Mouse (Mus musculus) forebrain, embryonic 14.5 days (tissue): ENCODE results near the gene Camk2d. TPM values are rescaled to one million over a fixed set of nuclear protein-coding genes. Genes with fewer than 3 reads are reported as not detected.

Experiments used
- ATAC-seq: fragments of 200-750 bp; cut with Nextera tagmentation; 2 replicates; pipeline ENCODE4 v1.8.0; 2017; ENCODE audit warnings: mild to moderate bottlenecking, moderate library complexity
- DNase-seq: peaks from one replicate; pipeline ENCODE4 v3.0.0-alpha.2; 2015; ENCODE audit warnings: low spot score
- H3K27ac ChIP-seq: fragments of 300-500 bp; sonication (generic); 2 replicates; pipeline ENCODE4 v1.5.1; 2014; ENCODE audit warnings: low read depth, mild to moderate bottlenecking, control low read depth, low read length, moderate library complexity
- H3K27me3 ChIP-seq: fragments of 300-500 bp; sonication (generic); replicated peaks from 2 replicates; pipeline ENCODE4 v1.6.1; 2014; ENCODE audit warnings: low read length, control low read depth, mixed read lengths; ENCODE audit not compliant: control insufficient read depth, insufficient read depth
- H3K36me3 ChIP-seq: fragments of 300-500 bp; sonication (generic); 2 replicates; pipeline ENCODE4 v1.6.1; 2014; ENCODE audit warnings: low read length, control low read depth; ENCODE audit not compliant: control insufficient read depth, insufficient read depth
- H3K4me1 ChIP-seq: fragments of 300-500 bp; sonication (generic); 2 replicates; pipeline ENCODE4 v1.6.1; 2014; ENCODE audit warnings: antibody characterized with exemption, low read length, control low read depth; ENCODE audit not compliant: control insufficient read depth, insufficient read depth
- H3K4me2 ChIP-seq: fragments of 300-500 bp; sonication (generic); 2 replicates; pipeline ENCODE4 v1.6.1; 2014; ENCODE audit warnings: mild to moderate bottlenecking, control low read depth, low read length
- H3K4me3 ChIP-seq: fragments of 300-500 bp; sonication (generic); 2 replicates; pipeline ENCODE4 v1.5.1; 2014; ENCODE audit warnings: low read depth, low read length, control low read depth
- H3K9ac ChIP-seq: fragments of 300-500 bp; sonication (generic); 2 replicates; pipeline ENCODE4 v1.6.1; 2014; ENCODE audit warnings: mild to moderate bottlenecking, low read length, control low read depth, moderate library complexity
- H3K9me3 ChIP-seq: fragments of 300-500 bp; sonication (generic); replicated peaks from 2 replicates; pipeline ENCODE4 v1.6.1; 2016; ENCODE audit warnings: low read length, control low read depth, mixed read lengths; ENCODE audit not compliant: control insufficient read depth
- WGBS: fragments of 180-500 bp; shearing (Covaris S2); extraction: QIAGEN DNeasy Blood & Tissue Kit; methylation state at CpG from one replicate; pipeline ENCODE4 v1.1.7; 2014; 5-methylcytosine and 5-hydroxymethylcytosine counted together
- polyA plus RNA-seq: library from polyadenylated mRNA; unstranded; fragments of >200 nt; fragmentation: Nextera tagmentation; extraction: Ambion mirVana; gene quantifications from 2 replicates; pipeline ENCODE4 v1.2.1, GENCODE M21; 2014

Camk2d gene
- polyA plus RNA-seq, 1 experiment from 2014 or later = 25.5 TPM

DNA sequence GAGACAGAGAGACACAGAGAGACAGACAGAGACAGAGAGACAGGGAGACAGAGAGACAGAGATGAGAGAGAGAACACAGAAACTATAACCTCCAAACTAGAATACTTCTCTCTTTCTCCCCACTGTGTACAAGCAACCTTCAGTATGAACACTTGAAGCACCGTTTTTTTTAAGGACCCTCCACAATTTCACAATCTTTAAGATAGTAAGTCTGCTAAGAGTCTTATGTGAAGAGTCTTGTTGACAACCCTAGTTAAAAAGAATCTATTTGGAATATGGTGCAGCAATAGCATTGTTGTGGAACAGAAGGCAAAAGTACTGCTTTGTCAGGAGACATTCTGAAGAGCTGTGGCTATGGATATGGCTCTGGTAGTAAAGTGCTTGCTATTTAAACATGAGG is 274.6 kb downstream of the Camk2d start:
- no peaks in the 10 kb centered on the region for H3K36me3 ChIP-seq
- no peak overlapping the region for H3K4me2 ChIP-seq
- ATAC-seq (no peak), DNase-seq (no peak)
- no peak overlapping the region for H3K4me3 ChIP-seq
- H3K27me3 ChIP-seq = no peaks in the 10 kb centered on the region
- no peak overlapping the region for H3K9ac ChIP-seq
- no peak overlapping the region for H3K27ac ChIP-seq
- H3K4me1 ChIP-seq = no peaks in the 10 kb centered on the region
- 88% methylated on average over 1 of the region's 1 CpGs for WGBS
- H3K9me3 ChIP-seq = no peaks in the 10 kb centered on the region

DNA sequence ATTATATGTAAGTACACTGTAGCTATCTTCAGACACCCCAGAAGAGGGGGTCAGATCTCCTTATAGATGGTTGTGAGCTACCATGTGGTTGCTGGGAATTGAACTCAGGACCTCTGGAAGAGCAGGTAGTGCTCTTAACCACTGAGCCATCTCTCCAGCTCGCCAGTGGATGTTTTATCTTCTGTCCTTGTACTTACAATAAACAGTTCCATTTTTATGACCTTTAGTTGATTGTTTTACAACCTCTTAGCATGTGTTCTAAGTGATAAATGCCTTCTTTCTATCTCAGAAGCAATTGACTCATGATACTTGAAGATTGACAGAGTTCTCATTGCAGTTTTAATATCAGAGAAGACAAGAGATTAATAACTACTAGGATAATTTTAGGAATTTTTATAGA is 282.1 kb downstream of the Camk2d start:
- H3K4me3 ChIP-seq = no peak overlapping the region
- no peak overlapping the region for H3K9ac ChIP-seq
- DNase-seq = no peak
- H3K27ac ChIP-seq = no peak overlapping the region
- H3K4me1 ChIP-seq = no peaks in the 10 kb centered on the region
- 53% methylated on average over 1 of the region's 1 CpGs for WGBS
- H3K36me3 ChIP-seq = no peaks in the 10 kb centered on the region
- H3K9me3 ChIP-seq = no peaks in the 10 kb centered on the region
- ATAC-seq = no peak
- H3K27me3 ChIP-seq = no peaks in the 10 kb centered on the region
- H3K4me2 ChIP-seq = no peak overlapping the region

DNA sequence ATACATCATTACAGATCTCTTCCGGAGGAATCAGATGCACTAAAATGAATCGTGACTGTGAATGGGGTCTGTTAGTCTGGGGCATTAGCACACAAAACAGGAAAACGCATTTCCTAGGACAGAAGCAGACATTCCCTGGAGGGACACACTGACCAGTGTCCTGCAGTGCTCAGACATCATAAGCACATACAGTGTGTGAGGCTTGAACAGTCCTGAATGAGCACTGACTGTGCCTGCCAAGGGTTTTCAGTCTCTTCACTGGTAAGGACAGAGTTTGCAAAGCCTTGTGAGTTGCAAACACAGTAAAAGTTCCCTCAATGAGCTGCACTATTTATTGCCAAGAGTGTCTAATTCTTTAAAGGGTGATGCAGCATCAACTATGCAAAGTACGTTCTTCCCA is 290.0 kb downstream of the Camk2d start:
- H3K4me3 ChIP-seq = no peak overlapping the region
- H3K4me1 ChIP-seq = no peaks in the 10 kb centered on the region
- no peak overlapping the region for H3K9ac ChIP-seq
- DNase-seq (no peak), ATAC-seq (no peak)
- H3K27me3 ChIP-seq = no peaks in the 10 kb centered on the region
- H3K4me2 ChIP-seq = no peak overlapping the region
- no peak overlapping the region for H3K27ac ChIP-seq
- no peaks in the 10 kb centered on the region for H3K36me3 ChIP-seq
- WGBS = 83% methylated on average over 4 of the region's 4 CpGs
- H3K9me3 ChIP-seq = no peaks in the 10 kb centered on the region

DNA sequence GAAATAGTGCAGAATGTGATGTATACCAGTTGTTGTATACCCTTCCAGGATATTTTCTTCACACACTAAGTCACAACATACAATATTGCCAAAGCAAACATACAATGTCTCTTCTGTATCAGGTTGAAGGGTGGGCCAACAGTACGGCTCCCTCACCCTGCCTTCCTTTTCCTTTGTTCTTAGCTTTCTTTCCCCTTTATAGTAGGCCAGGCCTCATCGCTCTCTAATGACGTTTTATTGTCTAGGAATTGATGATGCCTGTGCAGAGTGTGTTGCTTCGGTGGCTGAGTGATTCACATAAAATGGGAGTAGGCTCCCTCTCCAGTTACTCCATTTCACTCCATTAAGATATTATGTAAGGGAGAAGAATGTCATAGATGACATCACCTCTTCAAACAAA is 290.5 kb downstream of the Camk2d start:
- no peaks in the 10 kb centered on the region for H3K36me3 ChIP-seq

More for the DNA sequence above, 290.5 kb downstream of the Camk2d start:
- 63% methylated on average over 4 of the region's 4 CpGs for WGBS
- Histone ChIP-seq H3K27ac (no peak overlapping the region), H3K9ac (no peak overlapping the region), H3K9me3 (no peaks in the 10 kb centered on the region), H3K4me2 (no peak overlapping the region), H3K4me3 (no peak overlapping the region), H3K4me1 (no peaks in the 10 kb centered on the region), H3K27me3 (no peaks in the 10 kb centered on the region)
- ATAC-seq (no peak), DNase-seq (no peak)

Other genes with a start within 250 kb of the Camk2d start
- gene Arsj, start 232.6 kb upstream of the Camk2d start, polyA plus RNA-seq = 0.11 and 0.14 TPM in 2 replicates